Mouse (Mus musculus) thymus, postnatal 10 days (tissue): Measurements from ENCODE around the gene Icam2.

Experiments
- DNase-seq, 2 experiments: peaks; one replicate each; pipeline ENCODE4 v3.0.0; 2021; ENCODE audit warnings: low spot score in 2 of 2

Gene Icam2

GRCm38 (mm10) chr11:106391546-106392188 lies 3.8 kb upstream of the Icam2 start:
- DNase-seq, result peak; percentile 52 to 80

- no peak for DNase-seq
These were observed 2.9 kb upstream of the Icam2 start for GRCm38 (mm10) chr11:106390757-106391156.

- no peak for DNase-seq
These were observed 1.7 kb upstream of the Icam2 start for GRCm38 (mm10) chr11:106389611-106390010.

GRCm38 (mm10) chr11:106387020-106387419 lies 855 bp downstream of the Icam2 start:
- DNase-seq, result peak; percentile 36 to 43

- no peak for DNase-seq
These were observed 1.5 kb downstream of the Icam2 start for GRCm38 (mm10) chr11:106386409-106386808.

GRCm38 (mm10) chr11:106383051-106383790 lies 4.7 kb downstream of the Icam2 start:
- DNase-seq, result no peak

GRCm38 (mm10) chr11:106382424-106382823 lies 5.5 kb downstream of the Icam2 start:
- DNase-seq, result no peak

- DNase-seq, result no peak
These were observed 6.0 kb downstream of the Icam2 start for GRCm38 (mm10) chr11:106381883-106382282.

- DNase-seq, result no peak
These were observed 6.9 kb downstream of the Icam2 start for GRCm38 (mm10) chr11:106381011-106381410.

- peak; percentile 33 to 36 for DNase-seq
These were observed 12.9 kb downstream of the Icam2 start for GRCm38 (mm10) chr11:106374979-106375378.

- DNase-seq, result peak; percentile 81 to 89
These were observed 13.3 kb downstream of the Icam2 start for GRCm38 (mm10) chr11:106374559-106374958.

- peak in 1 of 2 experiments; percentile 32 for DNase-seq
These were observed 13.9 kb downstream of the Icam2 start for GRCm38 (mm10) chr11:106373998-106374397.

GRCm38 (mm10) chr11:106366316-106366715 lies 21.6 kb downstream of the Icam2 start:
- peak; percentile 74 to 90 for DNase-seq

GRCm38 (mm10) chr11:106365366-106365765 lies 22.5 kb downstream of the Icam2 start, which contains the start of gene Prr29:
TSS of gene Prr29 (plus strand) at chr11:106365472.
- DNase-seq, result no peak

GRCm38 (mm10) chr11:106364712-106365111 lies 23.2 kb downstream of the Icam2 start:
- no peak for DNase-seq

- peak in 1 of 2 experiments; percentile 63 for DNase-seq
These were observed 28.5 kb downstream of the Icam2 start for GRCm38 (mm10) chr11:106359350-106359749.

- DNase-seq, result no peak
These were observed 32.3 kb downstream of the Icam2 start for GRCm38 (mm10) chr11:106355382-106356128.

- no peak for DNase-seq
These were observed 33.7 kb downstream of the Icam2 start for GRCm38 (mm10) chr11:106354181-106354580.

- DNase-seq, result no peak
These were observed 34.7 kb downstream of the Icam2 start, which contains the start of gene Scn4a for GRCm38 (mm10) chr11:106353188-106353587. TSS of gene Scn4a (minus strand) at chr11:106353288.

GRCm38 (mm10) chr11:106351941-106352340 lies 35.9 kb downstream of the Icam2 start:
- no peak for DNase-seq

GRCm38 (mm10) chr11:106351253-106351652 lies 36.6 kb downstream of the Icam2 start:
- no peak for DNase-seq

GRCm38 (mm10) chr11:106350853-106351252 lies 37.0 kb downstream of the Icam2 start:
- DNase-seq, result no peak
